Mouse (Mus musculus) MEL (cell line): Measurements from ENCODE around the gene Klk1b8. TPM values are rescaled to one million over a fixed set of nuclear protein-coding genes. Genes with fewer than 3 reads are reported as not detected.
"Not testable (repeated sequence)": the region's sequence is repeated elsewhere in the genome, so short reads cannot be mapped to it uniquely, and the experiment has no call there.

Experiments
- DNase-seq: peaks from one replicate; pipeline ENCODE4 v3.0.0; 2011; ENCODE audit warnings: low read depth, low spot score
- H3K27ac ChIP-seq: 2 replicates; pipeline ENCODE4 v1.5.1; 2012; ENCODE audit warnings: low read depth, mild to moderate bottlenecking, control low read depth, low read length, moderate library complexity; ENCODE audit not compliant: control insufficient read depth
- H3K27me3 ChIP-seq, 2 experiments: fragments of 150-350 bp in 1 of 2; sonication (generic) in 1 of 2; 2 replicates each; pipeline ENCODE4 v1.6.1; 2012; ENCODE audit warnings: low read length in 2 of 2, mild to moderate bottlenecking in 2 of 2, improper control_type of control experiment in 1 of 2, moderate library complexity in 1 of 2; ENCODE audit not compliant: insufficient read depth in 2 of 2, control insufficient read depth in 1 of 2
- H3K36me3 ChIP-seq, 2 experiments: 2 replicates each; pipeline ENCODE4 v1.6.1; 2012 to 2014; ENCODE audit warnings: low read length in 2 of 2, improper control_type of control experiment in 1 of 2, inconsistent platforms in 1 of 2, mild to moderate bottlenecking in 1 of 2; ENCODE audit not compliant: insufficient read depth in 2 of 2, control insufficient read depth in 1 of 2
- H3K4me1 ChIP-seq, 2 experiments: fragments of 150-350 bp in 1 of 2; sonication (generic) in 1 of 2; 2 replicates each; pipeline ENCODE4 v1.6.1; 2012; ENCODE audit warnings: low read length in 2 of 2, improper control_type of control experiment in 1 of 2, mild to moderate bottlenecking in 1 of 2; ENCODE audit not compliant: insufficient read depth in 2 of 2, control insufficient read depth in 1 of 2
- H3K4me3 ChIP-seq, 2 experiments: fragments of 150-350 bp in 1 of 2; sonication (generic) in 1 of 2; 2 replicates each; pipeline ENCODE4 v1.5.1; 2012; ENCODE audit warnings: low read depth in 2 of 2, low read length in 2 of 2, mild to moderate bottlenecking in 2 of 2, moderate library complexity in 2 of 2, control low read depth in 1 of 2, improper control_type of control experiment in 1 of 2; ENCODE audit not compliant: control insufficient read depth in 1 of 2, insufficient read depth in 1 of 2
- H3K79me2 ChIP-seq: 2 replicates; pipeline ENCODE4 v1.6.1; 2012; ENCODE audit warnings: mild to moderate bottlenecking, low read length, moderate library complexity; ENCODE audit not compliant: control insufficient read depth, poor library complexity, insufficient read depth
- H3K9ac ChIP-seq: 2 replicates; pipeline ENCODE4 v1.6.1; 2012; ENCODE audit warnings: low read depth, mild to moderate bottlenecking, control low read depth, low read length, moderate library complexity; ENCODE audit not compliant: control insufficient read depth, poor library complexity, severe bottlenecking
- H3K9me3 ChIP-seq: fragments of 150-350 bp; sonication (generic); replicated peaks from 2 replicates; pipeline ENCODE4 v1.6.1; 2012; ENCODE audit warnings: mild to moderate bottlenecking, low read length, improper control_type of control experiment, moderate library complexity; ENCODE audit not compliant: insufficient read depth
- CHD1 ChIP-seq: IDR thresholded peaks from 2 replicates; pipeline ENCODE4 v1.6.1; 2012; ENCODE audit warnings: low read depth, mild to moderate bottlenecking, inconsistent platforms, low read length, improper control_type of control experiment
- CTCF ChIP-seq, 3 experiments: IDR thresholded peaks in 2 of 3; conservative IDR thresholded peaks in 1 of 3; 2 replicates each; pipeline ENCODE4 v1.5.1; 2011 to 2012; ENCODE audit warnings: low read length in 3 of 3, low read depth in 2 of 3, mild to moderate bottlenecking in 2 of 3, improper control_type of control experiment in 1 of 3, inconsistent platforms in 1 of 3, mixed read lengths in 1 of 3, moderate library complexity in 1 of 3; ENCODE audit not compliant: control insufficient read depth in 1 of 3, insufficient read depth in 1 of 3, poor library complexity in 1 of 3, severe bottlenecking in 1 of 3
- E2F4 ChIP-seq: IDR thresholded peaks from 2 replicates; pipeline ENCODE4 v1.6.1; 2011; ENCODE audit warnings: low read depth, low read length, improper control_type of control experiment, borderline replicate concordance
- GABPA ChIP-seq: IDR thresholded peaks from 2 replicates; pipeline ENCODE4 v1.6.1; 2012; ENCODE audit warnings: low read depth, mild to moderate bottlenecking, inconsistent platforms, low read length, improper control_type of control experiment, moderate library complexity
- MYC ChIP-seq: IDR thresholded peaks from 2 replicates; pipeline ENCODE4 v1.6.1; 2011; ENCODE audit warnings: low read depth, mild to moderate bottlenecking, low read length, improper control_type of control experiment, moderate library complexity
- NRF1 ChIP-seq: IDR thresholded peaks from 2 replicates; pipeline ENCODE4 v1.6.1; 2014; ENCODE audit warnings: low read depth, mild to moderate bottlenecking, inconsistent platforms, low read length, improper control_type of control experiment, moderate library complexity; ENCODE audit not compliant: poor library complexity, insufficient read depth, severe bottlenecking
- RAD21 ChIP-seq: IDR thresholded peaks from 2 replicates; pipeline ENCODE4 v1.6.1; 2011; ENCODE audit warnings: mild to moderate bottlenecking, low read depth, low read length, improper control_type of control experiment
- RCOR1 ChIP-seq: IDR thresholded peaks from 2 replicates; pipeline ENCODE4 v1.6.1; 2012; ENCODE audit warnings: low read depth, mild to moderate bottlenecking, inconsistent platforms, low read length, improper control_type of control experiment
- SIN3A ChIP-seq: IDR thresholded peaks from 2 replicates; pipeline ENCODE4 v1.6.1; 2012; ENCODE audit warnings: low read length, improper control_type of control experiment, inconsistent platforms
- SMC3 ChIP-seq: IDR thresholded peaks from 2 replicates; pipeline ENCODE4 v1.6.1; 2011; ENCODE audit warnings: low read depth, low read length, improper control_type of control experiment
- USF2 ChIP-seq, 2 experiments: IDR thresholded peaks; 2 replicates each; pipeline ENCODE4 v1.6.1; 2011 to 2012; ENCODE audit warnings: improper control_type of control experiment in 2 of 2, low read length in 2 of 2, borderline replicate concordance in 1 of 2, inconsistent platforms in 1 of 2, low read depth in 1 of 2, mild to moderate bottlenecking in 1 of 2; ENCODE audit not compliant: insufficient read depth in 1 of 2
- ZKSCAN1 ChIP-seq: IDR thresholded peaks from 2 replicates; pipeline ENCODE4 v1.6.1; 2012; ENCODE audit warnings: low read depth, mild to moderate bottlenecking, inconsistent platforms, low read length, improper control_type of control experiment, moderate library complexity
- polyA plus RNA-seq, 2 experiments: library from polyadenylated mRNA; stranded (reverse) in 1 of 2; unstranded in 1 of 2; fragments of >175 nt in 1 of 2; fragments of >200 nt in 1 of 2; gene quantifications; 2 replicates each; pipeline versions ENCODE4 v1.2.1 to v1.2.4; 2012; ENCODE audit warnings: low replicate concordance in 2 of 2, low read depth in 1 of 2; ENCODE audit not compliant: insufficient read length in 2 of 2, insufficient read depth in 1 of 2, missing spikeins in 1 of 2
- total RNA-seq: library from RNA; depleted of rRNA; stranded (reverse); fragments of 300-350 nt; gene quantifications from 2 replicates; pipeline ENCODE4 v1.2.3, GENCODE M21; 2012

The Klk1b8 gene
- total and polyA plus RNA-seq, 3 experiments, result not detected

DNA sequence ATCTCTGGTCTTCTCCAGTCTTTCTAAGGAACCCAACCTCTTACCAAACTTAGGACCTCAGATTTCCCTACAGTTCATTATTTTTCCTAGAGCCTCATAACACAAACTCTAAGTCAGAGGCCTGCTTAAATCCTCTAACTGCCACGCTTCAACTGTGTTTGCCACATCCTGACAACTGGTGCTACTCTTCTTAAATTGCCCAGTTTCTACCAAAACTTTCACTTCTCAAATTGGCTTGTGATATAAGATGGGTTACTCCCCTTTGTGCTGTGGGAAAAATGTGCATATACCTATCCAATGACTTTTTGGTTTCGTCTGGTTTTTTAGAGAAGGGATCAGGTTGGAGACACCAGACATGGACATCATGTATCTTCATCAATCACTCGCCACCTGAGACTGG, 16.6 kb downstream of the Klk1b8 start:
- H3K9ac ChIP-seq, result no peak overlapping the region
- no peaks in the 10 kb centered on the region for H3K4me1 ChIP-seq
- H3K79me2 ChIP-seq, result no peaks in the 10 kb centered on the region
- TF ChIP-seq MYC (no peak), E2F4 (no peak)
- H3K36me3 ChIP-seq, result no peaks in the 10 kb centered on the region
- no peaks in the 10 kb centered on the region for H3K9me3 ChIP-seq
- H3K27me3 ChIP-seq, result no peaks in the 10 kb centered on the region
- no peak for DNase-seq
- no peak overlapping the region for H3K4me3 ChIP-seq
- no peak overlapping the region for H3K27ac ChIP-seq

DNA sequence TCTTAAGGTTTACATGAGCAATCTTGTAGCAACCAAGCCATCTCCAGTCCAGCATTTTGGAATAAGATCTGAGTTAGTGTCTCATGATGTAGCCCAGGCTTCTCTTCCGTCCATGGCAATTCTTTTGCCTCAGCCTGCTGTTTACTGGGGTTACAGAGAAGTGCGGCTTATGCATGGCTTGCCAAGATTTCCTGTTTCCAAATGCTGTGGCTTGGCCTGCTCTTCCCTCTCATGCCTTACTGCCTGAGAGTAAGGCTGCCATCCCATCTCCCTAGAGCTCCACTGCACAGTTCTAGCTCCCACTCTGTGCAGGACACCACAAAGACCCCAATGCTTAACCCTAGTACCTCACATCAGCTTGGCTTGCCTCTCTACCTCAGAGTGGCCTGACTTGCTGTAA, 17.1 kb downstream of the Klk1b8 start:
- no peaks in the 10 kb centered on the region for H3K36me3 ChIP-seq
- no peak overlapping the region for H3K9ac ChIP-seq
- no peaks in the 10 kb centered on the region for H3K4me1 ChIP-seq
- no peak for DNase-seq
- H3K79me2 ChIP-seq, result no peaks in the 10 kb centered on the region
- H3K27ac ChIP-seq, result no peak overlapping the region
- TF ChIP-seq GABPA, result no peak
- no peak for TF ChIP-seq CTCF (IDR thresholded peaks at IDR 0.05 in 2 of 3, conservative IDR thresholded peaks at IDR 0.05 in 1 of 3; ENCODE audit: control insufficient read depth in 1 of 3, insufficient read depth in 1 of 3, low read depth in 2 of 3, low read length in 3 of 3, poor library complexity in 1 of 3, severe bottlenecking in 1 of 3)
- no peak for TF ChIP-seq RCOR1
- no peak for TF ChIP-seq SMC3
- TF ChIP-seq USF2 (IDR thresholded peaks at IDR 0.05; ENCODE audit: borderline replicate concordance in 1 of 2, insufficient read depth in 1 of 2, low read depth in 1 of 2, low read length in 2 of 2), result no peak
- no peak for TF ChIP-seq SIN3A
- TF ChIP-seq NRF1, result no peak
- no peak for TF ChIP-seq CHD1
- no peak for TF ChIP-seq ZKSCAN1
- TF ChIP-seq RAD21, result no peak
- H3K4me3 ChIP-seq, result no peak overlapping the region
- no peaks in the 10 kb centered on the region for H3K9me3 ChIP-seq
- no peaks in the 10 kb centered on the region for H3K27me3 ChIP-seq

DNA sequence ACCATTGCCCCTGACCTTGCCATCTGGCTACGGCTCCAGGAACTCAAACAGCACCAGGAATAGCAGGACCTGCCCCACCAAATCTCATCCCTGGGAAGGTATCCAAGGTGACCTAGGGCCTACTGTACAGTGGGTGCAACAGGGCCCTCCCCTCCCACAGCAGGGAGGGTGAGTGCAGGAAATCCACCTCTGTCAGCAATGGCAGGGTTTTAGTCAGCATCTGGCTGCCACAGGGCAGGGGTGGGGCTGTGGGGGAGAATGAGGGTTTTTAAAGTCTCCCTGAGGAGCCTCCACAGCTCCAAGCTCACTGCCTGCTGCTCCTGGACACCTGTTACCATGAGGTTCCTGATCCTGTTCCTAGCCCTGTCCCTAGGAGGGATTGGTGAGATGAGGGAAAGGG, 25.3 kb downstream of the Klk1b8 start, which contains the start of gene Klk1b9:
Gene Klk1b9 (plus strand): TSS at position 301 of the 400 bp plus-strand sequence.
- not testable (repeated sequence) for DNase-seq, H3K36me3 ChIP-seq

More for the DNA sequence above, 25.3 kb downstream of the Klk1b8 start, which contains the start of gene Klk1b9:
- H3K9ac ChIP-seq, H3K79me2 ChIP-seq, H3K9me3 ChIP-seq, H3K4me3 ChIP-seq, H3K4me1 ChIP-seq, H3K27ac ChIP-seq, H3K27me3 ChIP-seq: not testable (repeated sequence)
